Mouse (Mus musculus) hindbrain, postnatal 0 days (tissue): ENCODE results near the gene Hipk1. TPM values are rescaled to one million over a fixed set of nuclear protein-coding genes. Genes with fewer than 3 reads are reported as not detected.

Source experiments
- ATAC-seq: fragments of 200-750 bp; cut with Nextera tagmentation; 2 replicates; pipeline ENCODE4 v1.8.0; 2017; ENCODE audit warnings: mild to moderate bottlenecking, moderate TSS enrichment, moderate library complexity
- DNase-seq: peaks from one replicate; pipeline ENCODE4 v3.0.0-alpha.2; 2015; ENCODE audit warnings: low spot score
- H3K27ac ChIP-seq: fragments of 300-500 bp; sonication (generic); 2 replicates; pipeline ENCODE4 v1.5.1; 2014; ENCODE audit warnings: mild to moderate bottlenecking
- H3K27me3 ChIP-seq: fragments of 300-500 bp; sonication (generic); 2 replicates; pipeline ENCODE4 v1.6.1; 2014; ENCODE audit warnings: low read length, mixed read lengths; ENCODE audit not compliant: insufficient read depth
- H3K36me3 ChIP-seq: fragments of 300-500 bp; sonication (generic); 2 replicates; pipeline ENCODE4 v1.6.1; 2014; ENCODE audit warnings: low read length, mixed read lengths; ENCODE audit not compliant: insufficient read depth
- H3K4me1 ChIP-seq: fragments of 300-500 bp; sonication (generic); 2 replicates; pipeline ENCODE4 v1.6.1; 2014; ENCODE audit warnings: antibody characterized with exemption, low read length, mixed read lengths; ENCODE audit not compliant: insufficient read depth
- H3K4me2 ChIP-seq: fragments of 300-500 bp; sonication (generic); 2 replicates; pipeline ENCODE4 v1.6.1; 2014; ENCODE audit warnings: low read depth, mild to moderate bottlenecking, low read length, moderate library complexity, mixed read lengths
- H3K4me3 ChIP-seq: fragments of 300-500 bp; sonication (generic); 2 replicates; pipeline ENCODE4 v1.5.1; 2014; ENCODE audit warnings: low read length
- H3K9ac ChIP-seq: fragments of 300-500 bp; sonication (generic); replicated peaks from 2 replicates; pipeline ENCODE4 v1.6.1; 2014; ENCODE audit warnings: mild to moderate bottlenecking, low read length, moderate library complexity, mixed read lengths
- H3K9me3 ChIP-seq: fragments of 300-500 bp; sonication (generic); 2 replicates; pipeline ENCODE4 v1.6.1; 2016; ENCODE audit warnings: low read length, mixed read lengths
- CTCF ChIP-seq: IDR thresholded peaks from 2 replicates; pipeline ENCODE4 v1.5.1; 2016; ENCODE audit warnings: antibody characterized with exemption, control low read depth, low read depth
- WGBS: fragments of 180-500 bp; shearing (Covaris S2); extraction: QIAGEN DNeasy Blood & Tissue Kit; methylation state at CpG from one replicate; pipeline ENCODE4 v1.1.7; 2014; 5-methylcytosine and 5-hydroxymethylcytosine counted together
- polyA plus RNA-seq: library from polyadenylated mRNA; unstranded; fragments of >200 nt; fragmentation: Nextera tagmentation; extraction: Ambion mirVana; gene quantifications from 2 replicates; pipeline ENCODE4 v1.2.1, GENCODE M21; 2015
- total RNA-seq: library from RNA; depleted of rRNA; stranded (reverse); fragments of >200 nt; gene quantifications from 2 replicates; pipeline ENCODE4 v1.2.3, GENCODE M21; 2014

Hipk1 gene
- total and polyA plus RNA-seq, 2 experiments from 2014 or later, result 8.1 to 59.3 TPM

DNA sequence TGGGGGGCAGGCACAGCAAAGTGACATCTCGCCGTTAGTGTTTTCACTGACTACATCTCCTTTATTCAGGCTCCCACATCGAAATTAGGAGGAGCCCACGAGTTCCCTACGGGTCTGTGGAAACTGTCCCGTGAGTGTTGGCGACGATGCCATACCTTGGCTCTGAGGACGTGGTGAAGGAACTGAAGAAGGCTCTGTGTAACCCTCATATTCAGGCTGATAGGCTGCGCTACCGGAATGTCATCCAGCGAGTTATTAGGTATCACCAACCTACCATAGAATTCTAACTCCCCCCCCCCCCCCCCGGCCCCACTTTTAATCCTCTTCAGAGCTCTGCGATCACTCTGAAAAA, 18.4 kb upstream of the Hipk1 start:
- Histone ChIP-seq H3K27me3 (no peaks in the 10 kb centered on the region), H3K4me2 (peak overlapping the region; percentile 89), H3K4me1 (peaks cover 15% of the 10 kb centered on the region), H3K4me3 (peak overlapping the region; percentile 88), H3K9me3 (no peaks in the 10 kb centered on the region), H3K9ac (peak overlapping the region; percentile 87), H3K36me3 (peaks cover 3% of the 10 kb centered on the region; the same call in 1 of the 2 replicates), H3K27ac (peak overlapping the region; percentile 93)
- ATAC-seq (no peak; the same call in 1 of the 2 replicates), DNase-seq (no peak)
- no peak for TF ChIP-seq CTCF
- WGBS, result 3% methylated on average over 14 of the region's 14 CpGs

DNA sequence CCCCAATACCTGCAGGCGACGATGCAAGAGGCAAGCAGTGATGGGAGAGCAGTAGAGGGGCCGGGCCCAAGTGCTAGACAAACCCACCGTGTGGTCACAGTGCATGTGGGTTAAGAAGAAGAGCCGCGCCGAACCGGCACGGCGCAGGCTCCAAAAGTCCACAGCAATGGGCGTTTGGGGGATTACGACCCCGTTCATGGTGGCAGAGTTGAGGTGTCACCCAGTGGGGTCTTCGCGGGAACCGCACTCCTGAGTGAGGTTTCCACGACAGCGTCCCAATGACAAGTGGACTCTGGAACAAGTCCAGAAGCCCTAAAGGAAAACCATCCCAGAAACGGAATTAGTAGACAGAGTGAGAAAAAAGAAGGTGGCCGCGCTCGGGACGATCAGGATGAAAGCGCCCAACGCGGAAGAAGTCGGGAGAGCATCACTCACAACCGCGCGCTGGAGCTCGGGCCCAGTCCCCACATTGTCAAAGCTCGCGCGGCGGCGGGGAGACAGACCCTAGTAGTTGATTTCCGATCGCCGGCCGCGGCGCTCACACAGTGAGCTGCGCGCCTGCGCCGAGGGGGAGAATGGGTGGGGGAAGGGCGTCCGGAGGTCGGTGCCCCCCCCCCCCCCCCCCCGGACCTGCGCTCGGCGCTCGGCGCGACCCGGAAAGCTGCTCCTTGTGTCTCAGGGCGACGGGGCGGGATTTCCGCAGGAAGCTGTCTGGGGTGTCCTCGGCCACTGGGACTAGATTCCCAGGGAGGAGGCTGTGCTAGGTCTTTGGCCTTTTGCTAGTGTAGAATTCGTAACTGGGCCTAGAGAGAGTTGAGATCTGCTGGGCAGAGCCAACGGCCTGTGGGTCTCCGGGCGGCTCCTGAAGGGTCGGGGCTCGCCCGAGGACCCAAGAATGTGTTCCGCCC, 17.8 kb upstream of the Hipk1 start, which contains the start of the genes Dclre1b, Ap4b1 and Gm43064:
Dclre1b (minus strand) TSS at position 554 of the 908 bp plus-strand sequence.
Ap4b1 (plus strand) TSS at position 630 of the 908 bp plus-strand sequence.
Gm43064 (plus strand) TSS at position 683 of the 908 bp plus-strand sequence.
- DNase-seq, result peak; percentile 98
- no peak for TF ChIP-seq CTCF
- Histone ChIP-seq H3K9ac (peak within 1 kb of the TSS; percentile 87), H3K36me3 (peaks cover 8% of the 10 kb centered on the region; the same call in 1 of the 2 replicates), H3K4me3 (peak within 1 kb of the TSS; percentile 88), H3K4me2 (peak within 1 kb of the TSS; percentile 89), H3K9me3 (no peaks in the 10 kb centered on the region), H3K27ac (peak within 1 kb of the TSS; percentile 93), H3K27me3 (no peaks in the 10 kb centered on the region), H3K4me1 (peaks cover 15% of the 10 kb centered on the region)
- WGBS, result under 1% methylated on average over 58 of the region's 70 CpGs
- peak; percentile 98 for ATAC-seq

DNA sequence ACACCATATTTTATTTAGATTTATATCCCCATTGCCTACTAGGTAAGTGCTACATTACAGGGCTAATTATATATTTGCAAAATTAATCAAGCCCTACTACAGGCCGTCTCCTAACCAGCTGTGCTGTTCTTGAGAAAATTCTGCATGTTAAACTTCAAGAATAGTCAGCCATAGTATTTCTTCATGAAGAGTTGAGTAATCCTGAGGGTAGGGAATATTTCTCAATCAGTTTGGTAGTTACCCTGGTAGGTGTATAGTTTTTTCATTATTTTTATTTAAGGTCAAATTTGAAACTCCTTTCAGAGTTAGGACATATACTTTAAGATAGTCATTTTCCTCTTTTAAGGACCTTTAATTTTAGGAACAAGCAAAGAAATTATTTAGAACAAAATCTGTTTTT, 14.3 kb upstream of the Hipk1 start:
- Histone ChIP-seq H3K36me3 (peaks cover 21% of the 10 kb centered on the region), H3K4me2 (no peak overlapping the region), H3K27ac (no peak overlapping the region), H3K4me1 (peaks cover 15% of the 10 kb centered on the region), H3K4me3 (no peak overlapping the region), H3K9ac (no peak overlapping the region), H3K27me3 (no peaks in the 10 kb centered on the region), H3K9me3 (no peaks in the 10 kb centered on the region)
- TF ChIP-seq CTCF, result no peak
- DNase-seq (no peak), ATAC-seq (no peak)
- 89% methylated on average over 1 of the region's 1 CpGs for WGBS

DNA sequence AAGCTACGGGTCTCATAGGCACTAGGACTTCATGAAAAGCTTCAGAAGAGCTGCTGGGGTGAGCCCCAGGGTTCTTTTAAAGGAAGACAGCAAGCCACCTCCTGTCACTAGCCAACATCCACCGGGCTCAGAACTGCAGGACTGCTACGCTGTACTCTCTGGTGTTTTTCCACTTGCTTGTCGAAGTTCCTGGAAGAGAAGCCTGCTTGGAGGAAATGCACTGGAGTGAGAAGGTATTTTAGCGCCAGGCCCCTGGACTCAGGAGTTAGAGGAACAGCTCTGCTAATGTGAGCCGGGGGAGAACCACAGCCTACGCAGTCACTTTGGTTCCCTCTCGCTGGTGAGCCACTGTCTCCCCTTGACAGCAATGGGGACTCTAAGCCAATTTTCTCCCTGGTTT, 11.5 kb upstream of the Hipk1 start:
- TF ChIP-seq CTCF, result no peak
- no peak overlapping the region for H3K4me3 ChIP-seq
- no peak for ATAC-seq
- H3K4me1 ChIP-seq, result peaks cover 3% of the 10 kb centered on the region; the same call in 1 of the 2 replicates
- no peak overlapping the region for H3K4me2 ChIP-seq
- DNase-seq, result no peak
- H3K9me3 ChIP-seq, result no peaks in the 10 kb centered on the region
- 83% methylated on average over 8 of the region's 8 CpGs for WGBS
- no peak overlapping the region for H3K9ac ChIP-seq
- H3K27ac ChIP-seq, result no peak overlapping the region
- peaks cover 21% of the 10 kb centered on the region for H3K36me3 ChIP-seq
- no peaks in the 10 kb centered on the region for H3K27me3 ChIP-seq

DNA sequence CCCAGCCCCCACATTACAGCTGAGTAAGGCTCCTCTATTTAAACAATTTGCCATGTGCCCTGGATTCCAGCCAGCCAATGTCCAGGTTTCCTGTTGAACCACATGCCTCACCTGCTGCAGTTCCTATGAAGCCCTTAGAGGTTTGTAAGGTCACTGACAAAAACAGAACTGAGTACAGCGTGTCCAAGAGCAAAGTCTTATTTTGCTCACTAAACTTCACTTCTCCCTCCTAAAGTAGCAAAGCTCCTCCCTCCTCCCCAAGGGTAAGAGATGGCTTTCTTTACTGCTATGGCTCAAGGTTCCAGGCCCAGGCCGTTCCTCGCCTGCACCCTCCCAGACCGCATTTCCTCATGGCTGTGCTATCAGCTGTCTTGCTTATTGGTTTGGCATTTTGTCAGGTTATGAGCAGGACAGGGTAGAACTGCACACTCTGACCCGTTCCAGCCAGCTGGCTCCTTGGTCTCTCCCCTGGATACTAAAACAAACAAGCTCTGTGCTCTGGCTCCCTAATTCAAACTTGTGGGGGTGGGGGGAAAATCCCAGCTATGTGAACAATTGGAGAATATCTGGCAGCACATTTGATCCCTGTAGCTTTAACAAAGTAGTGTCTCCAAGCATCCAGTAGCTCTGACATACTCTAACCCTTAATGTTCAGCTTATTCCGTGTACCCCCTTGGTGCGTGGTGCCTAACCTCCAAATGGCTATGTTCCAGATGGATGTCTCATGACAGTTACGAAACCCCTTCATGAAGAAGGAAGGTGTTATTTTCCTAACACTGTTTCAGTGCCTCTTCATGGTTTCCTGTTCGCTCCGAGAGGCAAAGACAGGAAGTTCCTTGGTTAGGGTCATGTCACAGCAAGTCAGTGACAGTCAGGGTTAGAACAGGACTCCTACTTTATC, 10.5 kb upstream of the Hipk1 start:
- H3K36me3 ChIP-seq, result peaks cover 21% of the 10 kb centered on the region
- no peaks in the 10 kb centered on the region for H3K4me1 ChIP-seq
- no peaks in the 10 kb centered on the region for H3K9me3 ChIP-seq
- H3K9ac ChIP-seq, result no peak overlapping the region
- 70% methylated on average over 10 of the region's 10 CpGs for WGBS
- no peak for TF ChIP-seq CTCF
- H3K4me3 ChIP-seq, result no peak overlapping the region
- no peaks in the 10 kb centered on the region for H3K27me3 ChIP-seq
- H3K27ac ChIP-seq, result peak overlapping the region; percentile 57; the same call in 1 of the 2 replicates
- H3K4me2 ChIP-seq, result no peak overlapping the region
- peak; percentile 85 for ATAC-seq
- DNase-seq, result peak; percentile 64

DNA sequence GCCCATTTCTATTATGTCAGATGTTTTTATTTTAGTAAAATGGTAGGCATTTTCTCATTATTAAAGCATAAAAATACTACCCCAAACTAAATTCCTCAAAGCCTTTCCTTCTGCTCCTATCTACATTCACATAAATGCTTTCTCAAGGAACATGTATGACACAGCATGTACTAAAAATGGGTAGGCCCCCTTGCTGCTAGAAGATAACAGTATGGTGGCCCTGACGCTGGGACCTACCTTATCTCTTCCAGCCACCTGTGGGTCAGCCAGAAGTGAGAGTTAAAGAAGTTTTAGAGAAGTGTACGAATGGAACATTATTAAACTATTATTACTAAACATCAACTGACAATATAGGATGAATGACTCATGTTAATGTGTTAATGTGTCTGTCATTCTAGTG, 8.1 kb upstream of the Hipk1 start:
- Histone ChIP-seq H3K27ac (no peak overlapping the region), H3K9ac (no peak overlapping the region), H3K27me3 (no peaks in the 10 kb centered on the region), H3K36me3 (peaks cover 17% of the 10 kb centered on the region), H3K4me1 (no peaks in the 10 kb centered on the region), H3K9me3 (no peaks in the 10 kb centered on the region), H3K4me3 (no peak overlapping the region), H3K4me2 (no peak overlapping the region)
- WGBS, result 79% methylated on average over 2 of the region's 2 CpGs
- DNase-seq, result no peak
- TF ChIP-seq CTCF, result no peak
- no peak for ATAC-seq
